ENCODE assay signal across 12 mouse cellular contexts in genomic region chr16:93721771-93722170, GRCm38 (mm10). TPM values are rescaled to one million over a fixed set of nuclear protein-coding genes. Genes with fewer than 3 reads are reported as not detected.
DNase-seq lines count a peak whose midpoint lies in the region; ATAC-seq and TF ChIP-seq lines count a peak whose summit lies in the region.
"Had no signal": no experiment of that assay in that cellular context is flagged by ENCODE, and none has a peak within 500 bp of the region (broad histone marks: within the 10 kb centered on the region; RNA-seq: fewer than 3 reads in every experiment).

No protein-coding gene starts in this region.

- 87% methylated on average over 5 of the region's 5 CpGs for WGBS in midbrain, postnatal 0 days
- 85% methylated on average over 5 of the region's 5 CpGs for WGBS in forebrain, embryonic 10.5 days

- DNase-seq in layer of hippocampus, adult 2 months (ENCODE audit: low spot score in 2 of 2): no peak
- no peak for DNase-seq in layer of hippocampus, adult 9-11 months
- DNase-seq in lung, postnatal 10 days: peak; percentile 58
- DNase-seq in midbrain, postnatal 0 days (ENCODE audit: low spot score): no peak
- DNase-seq in forebrain, embryonic 10.5 days (ENCODE audit: extremely low spot score, low spot score): no peak
- DNase-seq: liver, embryonic 13.5 days had no signal

- H3K4me1 ChIP-seq in midbrain, postnatal 0 days (ENCODE audit: insufficient read depth, low read length): no peaks in the 10 kb centered on the region
- H3K4me1 ChIP-seq in forebrain, embryonic 10.5 days: peaks cover 10% of the 10 kb centered on the region

- H3K27ac ChIP-seq in layer of hippocampus, adult 2 months: peak overlapping the region; percentile 37; the same call in 1 of the 2 replicates
- H3K27ac ChIP-seq in midbrain, postnatal 0 days (ENCODE audit: low read depth, low read length): no peak overlapping the region
- H3K27ac ChIP-seq in forebrain, embryonic 10.5 days: no peak overlapping the region
- H3K27ac ChIP-seq: embryonic facial prominence, embryonic 15.5 days; kidney, postnatal 0 days; liver, embryonic 13.5 days; stomach, embryonic 15.5 days had no signal

- ATAC-seq in granulocyte monocyte progenitor cell, adult 5-6 weeks (replicated peaks; ENCODE audit: poor library complexity, severe bottlenecking): peak; percentile 97
- ATAC-seq in neutrophil, adult 5-6 weeks (ENCODE audit: extremely low read depth, insufficient number of reproducible peaks, low FRiP score, poor library complexity, severe bottlenecking): peak; percentile 75
- no peak for ATAC-seq in midbrain, postnatal 0 days (ENCODE audit: low FRiP score)
- ATAC-seq: forebrain, embryonic 16.5 days had no signal

- TF ChIP-seq CTCF in layer of hippocampus, adult 2 months (conservative IDR thresholded peaks at IDR 0.05): no peak
- no peak for TF ChIP-seq CTCF in midbrain, postnatal 0 days (IDR thresholded peaks at IDR 0.05)

- H3K36me3 ChIP-seq in midbrain, postnatal 0 days (ENCODE audit: insufficient read depth, low read length): peaks cover 19% of the 10 kb centered on the region
- H3K36me3 ChIP-seq in forebrain, embryonic 10.5 days (replicated peaks): no peaks in the 10 kb centered on the region
- H3K36me3 ChIP-seq: embryonic facial prominence, embryonic 15.5 days; stomach, embryonic 15.5 days had no signal

- no peak overlapping the region for H3K9ac ChIP-seq in midbrain, postnatal 0 days (replicated peaks; ENCODE audit: low read length, poor library complexity, severe bottlenecking)
- H3K9ac ChIP-seq: embryonic facial prominence, embryonic 15.5 days; liver, embryonic 13.5 days; stomach, embryonic 15.5 days had no signal

- H3K4me2 ChIP-seq in midbrain, postnatal 0 days (ENCODE audit: low read depth, low read length, poor library complexity, severe bottlenecking): no peak overlapping the region
- H3K4me2 ChIP-seq: embryonic facial prominence, embryonic 15.5 days; liver, embryonic 13.5 days; stomach, embryonic 15.5 days had no signal

- H3K4me3 ChIP-seq in layer of hippocampus, adult 2 months: no peak overlapping the region
- no peak overlapping the region for H3K4me3 ChIP-seq in midbrain, postnatal 0 days (ENCODE audit: low read depth, low read length)
- no peak overlapping the region for H3K4me3 ChIP-seq in forebrain, embryonic 10.5 days
- H3K4me3 ChIP-seq: embryonic facial prominence, embryonic 15.5 days; liver, embryonic 13.5 days; stomach, embryonic 15.5 days had no signal

- H3K27me3 ChIP-seq in midbrain, postnatal 0 days (ENCODE audit: insufficient read depth, low read length): no peaks in the 10 kb centered on the region
- H3K27me3 ChIP-seq in forebrain, embryonic 10.5 days (ENCODE audit: poor library complexity, severe bottlenecking): no peaks in the 10 kb centered on the region
- H3K27me3 ChIP-seq: embryonic facial prominence, embryonic 15.5 days; liver, embryonic 13.5 days; stomach, embryonic 15.5 days had no signal

- no peaks in the 10 kb centered on the region for H3K9me3 ChIP-seq in midbrain, postnatal 0 days (ENCODE audit: low read length)
- no peaks in the 10 kb centered on the region for H3K9me3 ChIP-seq in forebrain, embryonic 10.5 days
- H3K9me3 ChIP-seq: embryonic facial prominence, embryonic 15.5 days; liver, embryonic 13.5 days; stomach, embryonic 15.5 days had no signal

RNA-seq across cellular contexts. Expression of gene Dop1b, which starts 10.1 kb away (rescaled TPM):
- total RNA-seq in layer of hippocampus, adult 2 months (2021): 100 to 1,000 TPM in 1 of 2 experiments, 10 to 100 TPM in 1; 98.8 to 108 TPM
- total RNA-seq in granulocyte monocyte progenitor cell, adult 5-6 weeks (2014; fragmentation: Nextera tagmentation): 15.8 and 21.4 TPM in 2 replicates
- 2.2 and 5.0 TPM in 2 replicates for total RNA-seq in granulocyte monocyte progenitor cell, adult 5-6 weeks (2017)
- total RNA-seq in neutrophil, adult 5-6 weeks (2017): 48.0 and 48.8 TPM in 2 replicates
- 67.6 and 102 TPM in 2 replicates for total RNA-seq in midbrain, postnatal 0 days (2014; rRNA removed)
- 26.1 and 27.8 TPM in 2 replicates for polyA plus RNA-seq in midbrain, postnatal 0 days (2015; fragmentation: Nextera tagmentation; extraction: Ambion mirVana)
- 5.5 and 6.5 TPM in 2 replicates for polyA plus RNA-seq in forebrain, embryonic 10.5 days (2016; fragmentation: Nextera tagmentation; extraction: Ambion mirVana)

RNA-seq across cellular contexts. Expression of gene Cbr3, which starts 38.8 kb away (rescaled TPM):
- total RNA-seq in layer of hippocampus, adult 2 months (2021): 10 to 100 TPM; 16.8 to 19.0 TPM
- 1.2 TPM in 1 of 2 replicates, not detected in the other for total RNA-seq in granulocyte monocyte progenitor cell, adult 5-6 weeks (2014; fragmentation: Nextera tagmentation)
- 0.65 and 0.72 TPM in 2 replicates for total RNA-seq in granulocyte monocyte progenitor cell, adult 5-6 weeks (2017)
- total RNA-seq in neutrophil, adult 5-6 weeks (2017): 1.2 and 2.1 TPM in 2 replicates
- 4.0 and 7.4 TPM in 2 replicates for total RNA-seq in midbrain, postnatal 0 days (2014; rRNA removed)
- 3.6 and 5.0 TPM in 2 replicates for polyA plus RNA-seq in midbrain, postnatal 0 days (2015; fragmentation: Nextera tagmentation; extraction: Ambion mirVana)
- 0.62 and 0.92 TPM in 2 replicates for polyA plus RNA-seq in forebrain, embryonic 10.5 days (2016; fragmentation: Nextera tagmentation; extraction: Ambion mirVana)
